23 mouse cellular contexts compared by ENCODE assay signal in genomic region chr6:67790742-67791141, GRCm38 (mm10).
DNase-seq lines count a peak whose midpoint lies in the region; ATAC-seq and TF ChIP-seq lines count a peak whose summit lies in the region.
"Had no signal": no experiment of that assay in that cellular context is flagged by ENCODE, and none has a peak within 500 bp of the region (broad histone marks: within the 10 kb centered on the region; RNA-seq: fewer than 3 reads in every experiment).

No protein-coding gene starts in this region.

- DNase-seq in A20 (ENCODE audit: low read depth, low spot score) = peak; percentile 23
- DNase-seq in CH12.LX (ENCODE audit: extremely low read depth) = peak; percentile 78
- peak; percentile 10 for DNase-seq in splenic B cell, adult 2 months (ENCODE audit: low read depth, low spot score)
- no peak for DNase-seq in testis, postnatal 10 days (ENCODE audit: low spot score)
- DNase-seq in liver = no peak
- DNase-seq: adrenal gland, adult 2 months; adrenal gland, adult 8-10 months; adrenal gland, postnatal 10 days; adrenal gland, postnatal 14 days; adrenal gland, postnatal 25 days; adrenal gland, postnatal 36 days; B cell, adult 2 months; cerebellum, adult 11 months; cerebellum, adult 11-12 months; cerebellum, adult 18-20 months; cerebellum, adult 2 months; cerebellum, adult 8-10 months had no signal

- peak; percentile 41; the same call in 1 of the 2 replicates for ATAC-seq in midbrain, embryonic 12.5 days (ENCODE audit: low FRiP score, low read depth)
- no peak for ATAC-seq in midbrain, embryonic 13.5 days
- ATAC-seq in activated CD4-positive, CD25-positive, alpha-beta regulatory T cell, adult 4 months = no peak
- ATAC-seq: CD4-positive, CD25-positive, alpha-beta regulatory T cell, adult 4 months; Patski had no signal

- TF ChIP-seq EP300 in CH12.LX (IDR thresholded peaks at IDR 0.05; ENCODE audit: low read length) = peak; percentile 89

- H3K9ac ChIP-seq in midbrain, embryonic 12.5 days (replicated peaks) = no peak overlapping the region
- no peak overlapping the region for H3K9ac ChIP-seq in midbrain, embryonic 13.5 days (replicated peaks)
- H3K9ac ChIP-seq in CH12.LX (ENCODE audit: insufficient read depth, low read depth) = no peak overlapping the region

- H3K9me3 ChIP-seq in midbrain, embryonic 12.5 days = no peaks in the 10 kb centered on the region
- no peaks in the 10 kb centered on the region for H3K9me3 ChIP-seq in midbrain, embryonic 13.5 days
- H3K9me3 ChIP-seq in CH12.LX (replicated peaks; ENCODE audit: low read length) = no peaks in the 10 kb centered on the region
- H3K9me3 ChIP-seq: G1E had no signal

- no peaks in the 10 kb centered on the region for H3K79me2 ChIP-seq in CH12.LX (replicated peaks; ENCODE audit: control insufficient read depth, extremely low read depth, insufficient read depth, poor library complexity, severe bottlenecking)

- dilution Hi-C loops in CH12.LX (cut with MboI; ENCODE audit: extremely low pct_ligation_motif_present, extremely low pct_unique_long_range_greater_than_20kb, low sequenced_read_pairs) = no loop called here

- H3K4me3 ChIP-seq in midbrain, embryonic 12.5 days = no peak overlapping the region
- no peak overlapping the region for H3K4me3 ChIP-seq in midbrain, embryonic 13.5 days (replicated peaks)
- H3K4me3 ChIP-seq in CH12.LX (replicated peaks in 1 of 3; ENCODE audit: low read depth in 2 of 3, low read length in 2 of 3, poor library complexity in 1 of 3) = no peak overlapping the region

- in situ Hi-C loops in CH12.LX (cut with MboI; ENCODE audit: low pct_ligation_motif_present, low pct_unique_long_range_greater_than_20kb, low sequenced_read_pairs) = no loop called here

- no peak overlapping the region for H3K27ac ChIP-seq in midbrain, embryonic 12.5 days (replicated peaks)
- H3K27ac ChIP-seq in midbrain, embryonic 13.5 days = no peak overlapping the region
- H3K27ac ChIP-seq in CH12.LX (ENCODE audit: insufficient read depth, low read depth) = no peak overlapping the region

- H3K4me1 ChIP-seq in midbrain, embryonic 12.5 days = no peaks in the 10 kb centered on the region
- H3K4me1 ChIP-seq in midbrain, embryonic 13.5 days (replicated peaks) = no peaks in the 10 kb centered on the region
- H3K4me1 ChIP-seq in CH12.LX (ENCODE audit: control insufficient read depth in 1 of 2, insufficient read depth in 2 of 2) = peaks cover 8 to 27% of the 10 kb centered on the region in 2 experiments; a peak in 3 of 4 replicates

- no peak for TF ChIP-seq CTCF in CH12.LX (conservative IDR thresholded peaks at IDR 0.05 in 1 of 2, IDR thresholded peaks at IDR 0.05 in 1 of 2; ENCODE audit: low read depth in 2 of 2, low read length in 2 of 2)

- no peaks in the 10 kb centered on the region for H3K27me3 ChIP-seq in midbrain, embryonic 12.5 days
- H3K27me3 ChIP-seq in midbrain, embryonic 13.5 days = no peaks in the 10 kb centered on the region
- H3K27me3 ChIP-seq in CH12.LX (replicated peaks) = no peaks in the 10 kb centered on the region
- no peaks in the 10 kb centered on the region for H3K27me3 ChIP-seq in splenic B cell, adult 2 months (ENCODE audit: control insufficient read depth, insufficient read depth, low read length, poor library complexity, severe bottlenecking)

- H3K36me3 ChIP-seq in midbrain, embryonic 12.5 days = no peaks in the 10 kb centered on the region
- H3K36me3 ChIP-seq in midbrain, embryonic 13.5 days = no peaks in the 10 kb centered on the region
- H3K36me3 ChIP-seq in CH12.LX (replicated peaks in 1 of 2; ENCODE audit: control insufficient read depth in 1 of 2, insufficient read depth in 1 of 2, low read length in 1 of 2) = no peaks in the 10 kb centered on the region
- no peaks in the 10 kb centered on the region for H3K36me3 ChIP-seq in splenic B cell, adult 2 months (ENCODE audit: control insufficient read depth, insufficient read depth, low read length, poor library complexity, severe bottlenecking)
- H3K36me3 ChIP-seq: G1E had no signal

- TF ChIP-seq RAD21 in CH12.LX (IDR thresholded peaks at IDR 0.05; ENCODE audit: low read depth, low read length) = no peak

- WGBS in midbrain, embryonic 12.5 days = 83% methylated on average over 1 of the region's 1 CpGs
- 79% methylated on average over 1 of the region's 1 CpGs for WGBS in midbrain, embryonic 13.5 days

- no peak overlapping the region for H3K4me2 ChIP-seq in midbrain, embryonic 12.5 days (replicated peaks)
- no peak overlapping the region for H3K4me2 ChIP-seq in midbrain, embryonic 13.5 days (replicated peaks)
- 0 out of 2 replicates have a peak overlapping the region, but pooled peaks have one; percentile 50 for H3K4me2 ChIP-seq in CH12.LX (ENCODE audit: insufficient read depth, low read depth, poor library complexity, severe bottlenecking)

- no peak for TF ChIP-seq POLR2A in CH12.LX (IDR thresholded peaks at IDR 0.05; ENCODE audit: low read depth, low read length)

TF ChIP-seq in CH12.LX, 34 proteins besides CTCF, POLR2A, EP300 and RAD21:
- TF ChIP-seq JUND (conservative IDR thresholded peaks at IDR 0.05; ENCODE audit: low read depth, low read length) = peak; percentile 55; the same call in 1 of the 2 replicates
- peak; percentile 39; the same call in 1 of the 2 replicates for TF ChIP-seq SIN3A (IDR thresholded peaks at IDR 0.05; ENCODE audit: low read length)
- TF ChIP-seq ELF1 (IDR thresholded peaks at IDR 0.05; ENCODE audit: low read depth, low read length) = no peak
- peak; percentile 87 for TF ChIP-seq RCOR1 (conservative IDR thresholded peaks at IDR 0.05; ENCODE audit: low read depth, low read length)
- TF ChIP-seq NELFE (IDR thresholded peaks at IDR 0.05; ENCODE audit: low read depth, low read length) = no peak
- TF ChIP-seq ETS1 (conservative IDR thresholded peaks at IDR 0.05; ENCODE audit: low read depth, low read length) = peak; percentile 75
- TF ChIP-seq CHD2 (IDR thresholded peaks at IDR 0.05; ENCODE audit: low read length) = peak; percentile 68
- no peak for TF ChIP-seq PAX5 (IDR thresholded peaks at IDR 0.05; ENCODE audit: low read length)
- peak; percentile 46 for TF ChIP-seq MAX (IDR thresholded peaks at IDR 0.05; ENCODE audit: low read length)
- TF ChIP-seq BHLHE40 (IDR thresholded peaks at IDR 0.05; ENCODE audit: low read depth, low read length) = peak; percentile 83
- peak; percentile 76 for TF ChIP-seq MAFK (IDR thresholded peaks at IDR 0.05; ENCODE audit: insufficient replicate concordance, low read length)
- TF ChIP-seq TCF12 (IDR thresholded peaks at IDR 0.05; ENCODE audit: low read depth, low read length) = peak; percentile 76
- TF ChIP-seq IRF4 (IDR thresholded peaks at IDR 0.05; ENCODE audit: low read depth, low read length) = peak; percentile 69
- peak; percentile 43; the same call in 1 of the 2 replicates for TF ChIP-seq MEF2A (IDR thresholded peaks at IDR 0.05; ENCODE audit: borderline replicate concordance, low read depth, low read length)
- TF ChIP-seq JUN (IDR thresholded peaks at IDR 0.05; ENCODE audit: insufficient read depth, low read depth, low read length) = peak; percentile 63
- TF ChIP-seq E2F4 (IDR thresholded peaks at IDR 0.05; ENCODE audit: insufficient replicate concordance, low read depth, low read length) = no peak

Comparison
In these comparisons a context has a peak if more than half of its experiments do, and no peak if none do; other contexts are left out.
1. DNase-seq: peak in A20 (single experiment), CH12.LX (single experiment) and splenic B cell, adult 2 months (single experiment); none in testis, postnatal 10 days (single experiment) and liver (single experiment).